Mouse (Mus musculus): ENCODE measurements around the gene Clspn.

GRCm38 (mm10) chr4:126567243-126567642 lies 10.5 kb downstream of the Clspn start:
- TF ChIP-seq POLR2A (IDR thresholded peaks at IDR 0.05; ENCODE audit: low read depth, low read length) = no peak
- no peak for TF ChIP-seq CTCF (IDR thresholded peaks at IDR 0.05; ENCODE audit: extremely low read depth, insufficient read depth, insufficient read length, insufficient replicate concordance)

Measured in spleen, adult 2 months (tissue).